Mouse (Mus musculus) embryonic facial prominence, embryonic 11.5 days (tissue): ENCODE measurements around the gene Mpped1. TPM values are rescaled to one million over a fixed set of nuclear protein-coding genes. Genes with fewer than 3 reads are reported as not detected.
A peak's percentile ranks its signal among the peaks of the same experiment; 100 is the strongest.

ENCODE experiments used
- ATAC-seq: fragments of 200-750 bp; cut with Nextera tagmentation; replicated peaks from 2 replicates; pipeline ENCODE4 v1.8.0; 2017; ENCODE audit warnings: low read depth; ENCODE audit not compliant: insufficient number of reproducible peaks, low FRiP score, low TSS enrichment
- DNase-seq: peaks from one replicate; pipeline ENCODE4 v3.0.0-alpha.2; 2015; ENCODE audit warnings: low spot score
- H3K27ac ChIP-seq: fragments of 300-500 bp; sonication (generic); replicated peaks from 2 replicates; pipeline ENCODE4 v1.5.1; 2014; ENCODE audit warnings: mild to moderate bottlenecking, low read depth, low read length, control low read depth
- H3K27me3 ChIP-seq: fragments of 300-500 bp; sonication (generic); 2 replicates; pipeline ENCODE4 v1.6.1; 2014; ENCODE audit warnings: mild to moderate bottlenecking, low read length, moderate library complexity, mixed read lengths; ENCODE audit not compliant: control insufficient read depth, insufficient read depth
- H3K36me3 ChIP-seq: fragments of 300-500 bp; sonication (generic); replicated peaks from 2 replicates; pipeline ENCODE4 v1.6.1; 2014; ENCODE audit warnings: low read depth, mild to moderate bottlenecking, low read length, moderate library complexity, mixed read lengths; ENCODE audit not compliant: control insufficient read depth, insufficient read depth
- H3K4me1 ChIP-seq: fragments of 300-500 bp; sonication (generic); 2 replicates; pipeline ENCODE4 v1.6.1; 2014; ENCODE audit warnings: low read length, mixed read lengths; ENCODE audit not compliant: control insufficient read depth, insufficient read depth
- H3K4me2 ChIP-seq: fragments of 300-500 bp; sonication (generic); 2 replicates; pipeline ENCODE4 v1.6.1; 2014; ENCODE audit warnings: low read depth, mild to moderate bottlenecking, control low read depth, low read length, moderate library complexity
- H3K4me3 ChIP-seq: fragments of 300-500 bp; sonication (generic); 2 replicates; pipeline ENCODE4 v1.5.1; 2014; ENCODE audit warnings: low read depth, low read length, control low read depth
- H3K9ac ChIP-seq: fragments of 300-500 bp; sonication (generic); replicated peaks from 2 replicates; pipeline ENCODE4 v1.6.1; 2014; ENCODE audit warnings: mild to moderate bottlenecking, control low read depth, low read length
- H3K9me3 ChIP-seq: fragments of 300-500 bp; sonication (generic); replicated peaks from 2 replicates; pipeline ENCODE4 v1.6.1; 2016; ENCODE audit warnings: mild to moderate bottlenecking, low read length, inconsistent platforms, mixed read lengths; ENCODE audit not compliant: control insufficient read depth
- WGBS: fragments of 180-500 bp; shearing (Covaris S2); extraction: QIAGEN DNeasy Blood & Tissue Kit; methylation state at CpG from one replicate; pipeline ENCODE4 v1.1.7; 2014; 5-methylcytosine and 5-hydroxymethylcytosine counted together
- polyA plus RNA-seq: library from polyadenylated mRNA; unstranded; fragments of >200 nt; fragmentation: Nextera tagmentation; extraction: Ambion mirVana; gene quantifications from 2 replicates; pipeline ENCODE4 v1.2.1, GENCODE M21; 2014

Mpped1 gene
- 6.3 and 6.9 TPM in 2 replicates for polyA plus RNA-seq

DNA sequence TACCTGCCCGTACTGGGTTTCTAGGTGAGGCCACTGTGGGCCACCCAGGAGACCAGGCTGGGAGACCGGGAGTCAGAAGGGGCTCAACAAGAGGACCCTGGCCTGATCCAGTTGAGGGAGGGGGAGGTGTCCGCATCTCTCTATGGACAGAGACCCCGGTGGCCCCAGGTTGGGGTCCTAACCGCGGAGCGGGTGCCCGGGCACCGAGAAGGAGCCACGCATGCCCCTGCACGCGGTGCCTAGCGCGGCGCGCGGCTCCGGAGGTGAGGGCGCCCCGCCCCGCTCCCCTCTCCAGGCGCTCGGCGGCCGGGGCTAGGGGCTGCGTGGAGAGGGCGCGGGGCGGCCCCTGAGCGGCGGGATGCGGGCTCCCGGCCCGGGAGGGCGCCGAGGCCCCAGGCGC lies at the start of gene Mpped1:
Mpped1 (plus strand) TSS at position 81 of the 400 bp plus-strand sequence.
- H3K4me1 ChIP-seq = no peaks in the 10 kb centered on the region
- no peak for ATAC-seq
- no peaks in the 10 kb centered on the region for H3K9me3 ChIP-seq
- peak; percentile 36 for DNase-seq
- H3K27me3 ChIP-seq = peaks cover 18% of the 10 kb centered on the region
- H3K27ac ChIP-seq = no peak within 1 kb of the TSS
- H3K4me3 ChIP-seq = peak within 1 kb of the TSS; percentile 52
- WGBS = 3% methylated on average over 24 of the region's 37 CpGs
- H3K9ac ChIP-seq = peak within 1 kb of the TSS; percentile 59
- H3K36me3 ChIP-seq = no peaks in the 10 kb centered on the region
- H3K4me2 ChIP-seq = peak within 1 kb of the TSS; percentile 78

DNA sequence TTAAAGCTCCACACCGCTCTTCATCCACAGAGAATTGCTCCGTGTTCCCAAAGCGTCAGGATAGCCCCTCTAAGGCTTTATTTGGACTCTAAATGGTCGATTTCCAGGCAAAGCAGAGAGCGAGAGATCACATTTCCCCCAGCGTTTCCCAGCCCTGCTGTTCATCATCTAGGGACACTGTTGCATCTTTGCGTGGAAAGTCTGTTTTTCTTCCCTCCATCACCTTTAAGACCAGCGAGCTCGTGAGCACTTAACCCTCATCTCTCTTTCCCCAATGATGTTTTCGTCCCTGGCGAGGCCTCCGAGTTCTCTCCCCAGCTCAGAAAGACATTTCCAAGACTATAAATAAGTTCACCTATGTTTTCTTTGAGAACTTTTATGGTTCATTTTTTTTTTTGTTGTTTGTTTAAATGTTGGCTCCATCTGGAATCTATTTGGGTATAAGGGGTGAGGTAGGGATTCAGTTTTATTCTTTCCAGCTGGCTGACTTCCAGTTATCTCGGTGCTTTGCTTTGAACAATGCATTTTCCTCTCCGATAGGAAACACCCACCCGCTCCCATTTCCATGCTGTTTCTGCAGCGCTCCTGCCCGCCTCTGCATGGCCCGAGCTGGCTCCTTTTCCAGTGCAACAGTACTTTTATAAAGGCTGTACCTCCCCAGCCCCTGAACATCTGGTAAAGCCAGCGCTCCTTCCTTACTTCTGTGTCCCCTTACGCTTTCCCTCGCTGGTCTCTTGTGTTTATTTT lies 38.4 kb upstream of the Mpped1 start:
- peaks cover 7% of the 10 kb centered on the region for H3K4me1 ChIP-seq
- H3K9ac ChIP-seq = no peak overlapping the region
- 10% methylated on average over 21 of the region's 21 CpGs for WGBS
- ATAC-seq (peak; percentile 62), DNase-seq (peak; percentile 91)
- H3K4me3 ChIP-seq = no peak overlapping the region
- no peak overlapping the region for H3K4me2 ChIP-seq
- peak overlapping the region; percentile 65 for H3K27ac ChIP-seq
- no peaks in the 10 kb centered on the region for H3K36me3 ChIP-seq
- H3K27me3 ChIP-seq = no peaks in the 10 kb centered on the region
- H3K9me3 ChIP-seq = no peaks in the 10 kb centered on the region

DNA sequence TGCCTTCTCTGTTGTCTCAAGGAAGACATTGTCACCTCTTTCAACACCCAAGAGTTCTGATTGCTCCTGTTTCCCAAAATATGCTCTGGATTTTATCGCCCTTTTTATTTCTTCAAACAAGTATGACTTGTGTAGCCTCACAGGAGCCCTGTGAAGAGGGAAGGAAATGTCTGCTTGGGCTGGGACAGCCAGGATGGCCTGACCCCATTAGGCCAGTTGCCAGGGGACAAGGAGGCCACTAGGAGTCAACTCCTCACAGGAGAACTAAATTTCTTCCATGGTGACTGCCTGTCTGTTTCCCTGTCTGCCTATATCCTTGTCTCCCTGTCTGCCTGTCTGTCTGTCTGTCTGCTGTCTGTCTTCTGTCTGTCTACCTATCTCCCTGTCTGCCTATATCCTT lies 37.2 kb upstream of the Mpped1 start:
- no peaks in the 10 kb centered on the region for H3K27me3 ChIP-seq
- peaks cover 4% of the 10 kb centered on the region for H3K4me1 ChIP-seq
- DNase-seq (no peak), ATAC-seq (no peak)
- no peak overlapping the region for H3K9ac ChIP-seq
- no peaks in the 10 kb centered on the region for H3K36me3 ChIP-seq
- H3K27ac ChIP-seq = peak overlapping the region; percentile 65
- H3K9me3 ChIP-seq = no peaks in the 10 kb centered on the region
- no peak overlapping the region for H3K4me2 ChIP-seq
- 77% methylated on average over 1 of the region's 1 CpGs for whole genome bisulfite sequencing
- H3K4me3 ChIP-seq = no peak overlapping the region

DNA sequence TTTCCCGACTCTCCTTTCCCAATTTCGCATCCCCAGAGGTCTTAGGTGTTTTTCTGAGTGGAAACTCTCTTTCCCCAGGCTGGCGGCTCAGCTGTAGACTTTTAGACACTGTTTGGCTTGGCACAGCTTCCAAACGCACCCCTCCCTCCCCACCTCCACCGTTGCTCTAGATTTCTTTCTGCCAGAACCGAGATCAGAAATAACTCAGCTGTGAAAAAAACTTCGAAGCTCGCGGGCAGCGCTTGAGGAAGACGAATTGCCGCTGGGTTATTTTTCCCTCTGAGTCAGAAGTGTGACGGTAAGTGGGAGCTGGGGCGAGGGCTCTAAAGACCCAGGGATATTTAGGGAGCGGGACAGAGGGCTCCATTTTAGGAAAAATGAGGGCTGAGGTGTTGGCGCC lies 33.0 kb upstream of the Mpped1 start:
- Histone ChIP-seq H3K4me2 (no peak overlapping the region), H3K36me3 (no peaks in the 10 kb centered on the region), H3K27me3 (no peaks in the 10 kb centered on the region), H3K4me1 (peaks cover 4% of the 10 kb centered on the region), H3K9ac (no peak overlapping the region), H3K4me3 (no peak overlapping the region), H3K9me3 (no peaks in the 10 kb centered on the region), H3K27ac (0 out of 2 replicates have a peak overlapping the region, but pooled peaks have one; percentile 8)
- DNase-seq (no peak), ATAC-seq (no peak)
- WGBS = 73% methylated on average over 16 of the region's 16 CpGs

DNA sequence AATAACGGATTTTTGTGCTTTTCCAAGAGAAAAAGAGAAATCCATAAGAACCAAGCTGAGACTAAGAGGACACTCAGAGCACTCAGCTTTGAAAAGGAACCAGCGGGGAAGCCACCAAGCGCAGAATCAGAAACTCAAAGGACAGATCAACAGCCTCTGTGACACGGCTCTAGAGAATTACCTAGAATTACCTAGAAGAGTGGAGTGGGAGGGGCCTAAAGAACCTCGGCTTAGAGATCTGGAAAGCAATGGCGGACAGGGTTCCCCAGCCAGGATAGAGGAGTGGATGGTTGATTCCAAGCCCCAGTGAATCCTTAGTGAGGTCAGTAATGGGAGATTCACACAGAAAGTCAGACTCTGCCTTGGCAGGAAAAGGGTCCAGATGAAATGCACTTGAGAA lies 30.3 kb upstream of the Mpped1 start:
- Histone ChIP-seq H3K9ac (no peak overlapping the region), H3K4me2 (no peak overlapping the region), H3K4me1 (no peaks in the 10 kb centered on the region), H3K9me3 (no peaks in the 10 kb centered on the region), H3K27me3 (no peaks in the 10 kb centered on the region), H3K4me3 (no peak overlapping the region), H3K36me3 (no peaks in the 10 kb centered on the region), H3K27ac (no peak overlapping the region)
- ATAC-seq (no peak), DNase-seq (no peak)
- 74% methylated on average over 6 of the region's 6 CpGs for WGBS

DNA sequence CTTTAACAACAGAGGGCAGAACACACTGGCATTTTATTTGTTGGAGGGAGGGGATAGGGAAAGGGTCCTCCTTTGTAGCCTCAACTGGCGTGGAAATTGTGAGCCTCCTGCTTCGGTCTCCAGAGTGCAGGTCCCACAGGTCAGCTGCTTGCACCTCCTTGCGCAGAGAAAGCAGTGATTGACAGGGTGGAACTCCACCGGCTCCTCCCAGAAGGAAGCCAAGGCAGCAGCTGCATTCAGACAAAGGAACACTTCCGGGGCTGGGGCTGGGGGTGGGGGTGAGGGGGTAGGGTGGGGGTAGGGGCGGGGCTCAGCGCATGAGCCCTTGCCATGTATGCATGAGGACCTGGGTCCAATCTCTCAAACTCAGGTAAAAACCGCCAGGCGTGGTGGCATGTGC lies 29.8 kb upstream of the Mpped1 start:
- no peak overlapping the region for H3K27ac ChIP-seq
- H3K4me2 ChIP-seq = no peak overlapping the region
- ATAC-seq (no peak), DNase-seq (no peak)
- H3K36me3 ChIP-seq = no peaks in the 10 kb centered on the region
- H3K9me3 ChIP-seq = no peaks in the 10 kb centered on the region
- H3K27me3 ChIP-seq = no peaks in the 10 kb centered on the region
- H3K9ac ChIP-seq = no peak overlapping the region
- WGBS = 65% methylated on average over 9 of the region's 9 CpGs
- no peak overlapping the region for H3K4me3 ChIP-seq
- no peaks in the 10 kb centered on the region for H3K4me1 ChIP-seq

DNA sequence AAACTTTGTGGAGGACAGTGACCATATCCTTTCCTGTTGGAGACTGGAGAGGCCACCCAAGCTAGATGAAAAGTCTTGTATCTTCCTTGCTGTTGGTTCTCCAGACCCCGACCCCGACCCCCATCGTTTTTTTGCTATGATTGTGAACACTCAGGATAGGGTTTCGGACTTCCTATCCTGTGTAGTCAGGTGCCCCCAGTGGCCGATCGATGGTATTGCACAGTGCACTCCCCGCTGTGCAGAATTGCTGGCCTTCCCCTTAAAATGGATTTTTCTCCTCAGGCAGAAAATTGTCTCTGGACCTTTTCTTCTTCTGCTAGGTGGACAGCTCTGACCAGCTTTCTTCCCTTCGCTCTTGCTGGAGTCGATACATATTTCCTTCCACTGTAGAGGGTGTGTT lies 22.5 kb upstream of the Mpped1 start:
- H3K9ac ChIP-seq = no peak overlapping the region
- ATAC-seq = no peak
- no peak overlapping the region for H3K27ac ChIP-seq
- H3K4me3 ChIP-seq = no peak overlapping the region
- peak; percentile 78 for DNase-seq
- no peaks in the 10 kb centered on the region for H3K36me3 ChIP-seq
- 26% methylated on average over 9 of the region's 9 CpGs for WGBS
- H3K4me2 ChIP-seq = no peak overlapping the region
- no peaks in the 10 kb centered on the region for H3K27me3 ChIP-seq
- H3K9me3 ChIP-seq = no peaks in the 10 kb centered on the region
- H3K4me1 ChIP-seq = no peaks in the 10 kb centered on the region

DNA sequence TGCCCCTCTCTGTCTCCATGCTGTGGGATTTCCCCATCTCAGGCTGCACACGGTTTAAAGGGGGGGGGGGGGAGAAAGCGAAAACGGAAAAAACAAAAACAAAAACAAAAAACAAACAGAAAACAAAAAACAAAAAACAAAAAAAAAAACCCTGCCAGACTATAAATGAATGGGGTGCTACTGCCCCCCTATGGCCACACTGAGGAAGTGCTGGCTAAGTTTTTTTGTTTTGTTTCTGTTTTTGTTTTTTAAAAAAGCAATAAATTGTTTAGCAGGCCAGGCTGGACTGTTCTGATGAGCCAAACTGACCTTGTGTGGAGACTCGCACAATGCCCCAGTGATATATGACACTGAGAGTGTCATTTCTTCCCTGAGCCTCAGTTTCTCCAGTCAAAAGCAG lies 20.3 kb upstream of the Mpped1 start:
- Histone ChIP-seq H3K4me1 (no peaks in the 10 kb centered on the region), H3K9me3 (no peaks in the 10 kb centered on the region), H3K27me3 (no peaks in the 10 kb centered on the region), H3K4me2 (no peak overlapping the region), H3K36me3 (no peaks in the 10 kb centered on the region), H3K9ac (no peak overlapping the region), H3K4me3 (no peak overlapping the region), H3K27ac (no peak overlapping the region)
- ATAC-seq (no peak), DNase-seq (no peak)
- 16% methylated on average over 4 of the region's 4 CpGs for WGBS
